Mouse (Mus musculus) midbrain, embryonic 11.5 days (tissue): ENCODE results near the gene Celf1. TPM values are rescaled to one million over a fixed set of nuclear protein-coding genes. Genes with fewer than 3 reads are reported as not detected.

ENCODE experiments used
- ATAC-seq: fragments of 200-750 bp; cut with Nextera tagmentation; 2 replicates; pipeline ENCODE4 v1.8.0; 2017; ENCODE audit warnings: moderate TSS enrichment, moderate library complexity; ENCODE audit not compliant: low FRiP score
- DNase-seq: peaks from one replicate; pipeline ENCODE4 v3.0.0; 2015; ENCODE audit warnings: low spot score; ENCODE audit errors: missing footprints
- H3K27ac ChIP-seq: fragments of 300-500 bp; sonication (generic); 2 replicates; pipeline ENCODE4 v1.5.1; 2014; ENCODE audit warnings: low read depth, low read length
- H3K27me3 ChIP-seq: fragments of 300-500 bp; sonication (generic); 2 replicates; pipeline ENCODE4 v1.6.1; 2014; ENCODE audit warnings: mild to moderate bottlenecking, low read length, moderate library complexity, mixed read lengths; ENCODE audit not compliant: control insufficient read depth, insufficient read depth
- H3K36me3 ChIP-seq: fragments of 300-500 bp; sonication (generic); 2 replicates; pipeline ENCODE4 v1.6.1; 2014; ENCODE audit warnings: mild to moderate bottlenecking, low read length, moderate library complexity, mixed read lengths; ENCODE audit not compliant: control insufficient read depth, insufficient read depth
- H3K4me1 ChIP-seq: fragments of 300-500 bp; sonication (generic); 2 replicates; pipeline ENCODE4 v1.6.1; 2014; ENCODE audit warnings: low read length; ENCODE audit not compliant: control insufficient read depth, insufficient read depth
- H3K4me2 ChIP-seq: fragments of 300-500 bp; sonication (generic); 2 replicates; pipeline ENCODE4 v1.6.1; 2014; ENCODE audit warnings: mild to moderate bottlenecking, moderate library complexity
- H3K4me3 ChIP-seq: fragments of 300-500 bp; sonication (generic); 2 replicates; pipeline ENCODE4 v1.5.1; 2014; ENCODE audit warnings: low read depth, low read length
- H3K9ac ChIP-seq: fragments of 300-500 bp; sonication (generic); 2 replicates; pipeline ENCODE4 v1.6.1; 2014; ENCODE audit warnings: low read length
- H3K9me3 ChIP-seq: fragments of 300-500 bp; sonication (generic); 2 replicates; pipeline ENCODE4 v1.6.1; 2016; ENCODE audit warnings: low read length; ENCODE audit not compliant: control insufficient read depth
- WGBS: fragments of 180-500 bp; shearing (Covaris S2); extraction: QIAGEN DNeasy Blood & Tissue Kit; methylation state at CpG from one replicate; pipeline ENCODE4 v1.1.7; 2014; 5-methylcytosine and 5-hydroxymethylcytosine counted together
- polyA plus RNA-seq: library from polyadenylated mRNA; unstranded; fragments of >200 nt; fragmentation: Nextera tagmentation; extraction: Ambion mirVana; gene quantifications from 2 replicates; pipeline ENCODE4 v1.2.1, GENCODE M21; 2014

The Celf1 gene
- polyA plus RNA-seq, 1 experiment from 2014 or later, result 103 TPM

GRCm38 (mm10) chr2:90911668-90912067 is 28.5 kb upstream of the Celf1 start:
- Histone ChIP-seq H3K9me3 (no peaks in the 10 kb centered on the region), H3K4me2 (no peak overlapping the region), H3K4me1 (0 out of 2 replicates have a peak, but pooled peaks cover 2% of the 10 kb centered on the region), H3K9ac (no peak overlapping the region), H3K4me3 (no peak overlapping the region), H3K36me3 (peaks cover 25% of the 10 kb centered on the region), H3K27me3 (no peaks in the 10 kb centered on the region), H3K27ac (no peak overlapping the region)
- 84% methylated on average over 1 of the region's 1 CpGs for WGBS
- ATAC-seq (no peak), DNase-seq (peak; percentile 68)

- DNase-seq (no peak), ATAC-seq (no peak)
- H3K4me3 ChIP-seq, result no peak overlapping the region
- H3K4me1 ChIP-seq, result peaks cover 8% of the 10 kb centered on the region; the same call in 1 of the 2 replicates
- peaks cover 22% of the 10 kb centered on the region for H3K36me3 ChIP-seq
- no peaks in the 10 kb centered on the region for H3K9me3 ChIP-seq
- no peak overlapping the region for H3K27ac ChIP-seq
- no peaks in the 10 kb centered on the region for H3K27me3 ChIP-seq
- no peak overlapping the region for H3K9ac ChIP-seq
- 95% methylated on average over 2 of the region's 2 CpGs for WGBS
- H3K4me2 ChIP-seq, result no peak overlapping the region
Measured at GRCm38 (mm10) chr2:90913671-90914070, 26.5 kb upstream of the Celf1 start.

- no peak overlapping the region for H3K9ac ChIP-seq
- no peaks in the 10 kb centered on the region for H3K27me3 ChIP-seq
- ATAC-seq (no peak), DNase-seq (no peak)
- H3K9me3 ChIP-seq, result no peaks in the 10 kb centered on the region
- WGBS, result 90% methylated on average over 1 of the region's 1 CpGs
- no peak overlapping the region for H3K4me3 ChIP-seq
- no peak overlapping the region for H3K27ac ChIP-seq
- H3K36me3 ChIP-seq, result peaks cover 8% of the 10 kb centered on the region; the same call in 1 of the 2 replicates
- no peak overlapping the region for H3K4me2 ChIP-seq
- H3K4me1 ChIP-seq, result peaks cover 8% of the 10 kb centered on the region; the same call in 1 of the 2 replicates
Measured at GRCm38 (mm10) chr2:90915516-90915915, 24.7 kb upstream of the Celf1 start.

GRCm38 (mm10) chr2:90916560-90917232 is 23.5 kb upstream of the Celf1 start:
- Histone ChIP-seq H3K9me3 (no peaks in the 10 kb centered on the region), H3K27me3 (no peaks in the 10 kb centered on the region), H3K4me1 (peaks cover 8% of the 10 kb centered on the region; the same call in 1 of the 2 replicates), H3K4me2 (peak overlapping the region; percentile 72), H3K4me3 (peak overlapping the region; percentile 74), H3K27ac (peak overlapping the region; percentile 69), H3K36me3 (peaks cover 3% of the 10 kb centered on the region; the same call in 1 of the 2 replicates), H3K9ac (peak overlapping the region; percentile 98)
- 30% methylated on average over 7 of the region's 7 CpGs for WGBS
- peak; percentile 26 for ATAC-seq
- DNase-seq, result peak; percentile 88

GRCm38 (mm10) chr2:90917233-90917998 is 22.8 kb upstream of the Celf1 start:
- H3K9ac ChIP-seq, result peak overlapping the region; percentile 98
- peak overlapping the region; percentile 69 for H3K27ac ChIP-seq
- ATAC-seq, result peak; percentile 91
- H3K36me3 ChIP-seq, result peaks cover 2% of the 10 kb centered on the region; the same call in 1 of the 2 replicates
- H3K27me3 ChIP-seq, result no peaks in the 10 kb centered on the region
- peak overlapping the region; percentile 72 for H3K4me2 ChIP-seq
- under 1% methylated on average over 69 of the region's 73 CpGs for WGBS
- peaks cover 8% of the 10 kb centered on the region; the same call in 1 of the 2 replicates for H3K4me1 ChIP-seq
- peak overlapping the region; percentile 74 for H3K4me3 ChIP-seq
- H3K9me3 ChIP-seq, result no peaks in the 10 kb centered on the region
- peak; percentile 98 for DNase-seq

- no peaks in the 10 kb centered on the region for H3K36me3 ChIP-seq
- DNase-seq (peak; percentile 97), ATAC-seq (no peak; the same call in 1 of the 2 replicates)
- 12% methylated on average over 16 of the region's 16 CpGs for WGBS
- H3K4me1 ChIP-seq, result peaks cover 8% of the 10 kb centered on the region; the same call in 1 of the 2 replicates
- peak overlapping the region; percentile 69; the same call in 1 of the 2 replicates for H3K27ac ChIP-seq
- peak overlapping the region; percentile 98 for H3K9ac ChIP-seq
- peak overlapping the region; percentile 72 for H3K4me2 ChIP-seq
- H3K4me3 ChIP-seq, result peak overlapping the region; percentile 74
- H3K9me3 ChIP-seq, result no peaks in the 10 kb centered on the region
- H3K27me3 ChIP-seq, result no peaks in the 10 kb centered on the region
Measured at GRCm38 (mm10) chr2:90917999-90918698, 22.0 kb upstream of the Celf1 start.

GRCm38 (mm10) chr2:90921178-90921577 is 19.0 kb upstream of the Celf1 start:
- H3K9me3 ChIP-seq, result no peaks in the 10 kb centered on the region
- no peaks in the 10 kb centered on the region for H3K36me3 ChIP-seq
- ATAC-seq (no peak), DNase-seq (no peak)
- H3K4me2 ChIP-seq, result no peak overlapping the region
- H3K4me1 ChIP-seq, result peaks cover 8% of the 10 kb centered on the region; the same call in 1 of the 2 replicates
- H3K27ac ChIP-seq, result no peak overlapping the region
- 96% methylated on average over 1 of the region's 1 CpGs for WGBS
- no peak overlapping the region for H3K4me3 ChIP-seq
- H3K27me3 ChIP-seq, result no peaks in the 10 kb centered on the region
- H3K9ac ChIP-seq, result no peak overlapping the region

- DNase-seq (no peak), ATAC-seq (no peak)
- no peak overlapping the region for H3K9ac ChIP-seq
- H3K9me3 ChIP-seq, result no peaks in the 10 kb centered on the region
- H3K27me3 ChIP-seq, result no peaks in the 10 kb centered on the region
- no peak overlapping the region for H3K4me3 ChIP-seq
- no peak overlapping the region for H3K4me2 ChIP-seq
- H3K36me3 ChIP-seq, result no peaks in the 10 kb centered on the region
- WGBS, result 92% methylated on average over 2 of the region's 2 CpGs
- H3K4me1 ChIP-seq, result peaks cover 3% of the 10 kb centered on the region; the same call in 1 of the 2 replicates
- no peak overlapping the region for H3K27ac ChIP-seq
Measured at GRCm38 (mm10) chr2:90922636-90923035, 17.5 kb upstream of the Celf1 start.
